Mouse (Mus musculus): ENCODE data around the gene Dok5. TPM values are rescaled to one million over a fixed set of nuclear protein-coding genes. Genes with fewer than 3 reads are reported as not detected.

Dok5 gene
- polyA plus RNA-seq, 1 experiment from 2014 or later, result 23.5 TPM

- Histone ChIP-seq H3K9ac (ENCODE audit: low read length) (no peak overlapping the region), H3K4me3 (ENCODE audit: low read depth, low read length) (no peak overlapping the region), H3K27me3 (ENCODE audit: control insufficient read depth, insufficient read depth, low read length) (no peaks in the 10 kb centered on the region), H3K4me1 (ENCODE audit: control insufficient read depth, insufficient read depth, low read length) (0 out of 2 replicates have a peak, but pooled peaks cover 3% of the 10 kb centered on the region), H3K4me2 (ENCODE audit: low read depth) (no peak overlapping the region), H3K9me3 (ENCODE audit: control insufficient read depth, low read length) (0 out of 2 replicates have a peak, but pooled peaks cover 3% of the 10 kb centered on the region), H3K27ac (ENCODE audit: low read depth, low read length) (no peak overlapping the region), H3K36me3 (ENCODE audit: control insufficient read depth, insufficient read depth, low read length) (no peaks in the 10 kb centered on the region)
- DNase-seq (ENCODE audit: low spot score) (no peak), ATAC-seq (ENCODE audit: insufficient read depth, low FRiP score, low TSS enrichment) (no peak)
- 88% methylated on average over 3 of the region's 3 CpGs for WGBS
Measured at GRCm38 (mm10) chr2:170795242-170795641, 63.6 kb downstream of the Dok5 start.

DNA sequence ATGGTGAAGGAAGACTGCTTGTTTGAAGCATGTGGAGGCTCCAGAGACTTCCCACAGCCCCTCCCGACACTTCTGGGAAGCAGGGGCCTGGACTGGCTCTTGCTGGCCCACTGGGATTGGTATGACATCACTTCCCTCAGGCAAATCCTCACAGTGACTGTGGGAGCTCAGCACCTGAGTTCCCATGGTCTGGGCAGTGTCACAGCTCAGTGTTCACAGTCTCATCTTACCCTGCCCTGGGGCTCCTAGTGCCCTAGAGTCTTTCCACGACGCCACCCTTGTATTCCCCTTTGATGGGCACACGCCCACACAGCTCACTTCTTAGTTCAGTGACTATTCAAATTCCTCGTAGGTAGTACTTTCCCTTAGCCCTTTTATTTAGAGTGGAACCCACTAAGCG lies 71.4 kb downstream of the Dok5 start:
- Histone ChIP-seq H3K9me3 (ENCODE audit: control insufficient read depth, low read length) (no peaks in the 10 kb centered on the region), H3K27ac (ENCODE audit: low read depth, low read length) (no peak overlapping the region), H3K9ac (ENCODE audit: low read length) (no peak overlapping the region), H3K4me2 (ENCODE audit: low read depth) (no peak overlapping the region), H3K4me1 (ENCODE audit: control insufficient read depth, insufficient read depth, low read length) (peaks cover 5% of the 10 kb centered on the region; the same call in 1 of the 2 replicates), H3K4me3 (ENCODE audit: low read depth, low read length) (no peak overlapping the region), H3K27me3 (ENCODE audit: control insufficient read depth, insufficient read depth, low read length) (no peaks in the 10 kb centered on the region), H3K36me3 (ENCODE audit: control insufficient read depth, insufficient read depth, low read length) (no peaks in the 10 kb centered on the region)
- DNase-seq (ENCODE audit: low spot score), result no peak
- no peak for ATAC-seq (ENCODE audit: insufficient read depth, low FRiP score, low TSS enrichment)
- 79% methylated on average over 6 of the region's 6 CpGs for WGBS

DNA sequence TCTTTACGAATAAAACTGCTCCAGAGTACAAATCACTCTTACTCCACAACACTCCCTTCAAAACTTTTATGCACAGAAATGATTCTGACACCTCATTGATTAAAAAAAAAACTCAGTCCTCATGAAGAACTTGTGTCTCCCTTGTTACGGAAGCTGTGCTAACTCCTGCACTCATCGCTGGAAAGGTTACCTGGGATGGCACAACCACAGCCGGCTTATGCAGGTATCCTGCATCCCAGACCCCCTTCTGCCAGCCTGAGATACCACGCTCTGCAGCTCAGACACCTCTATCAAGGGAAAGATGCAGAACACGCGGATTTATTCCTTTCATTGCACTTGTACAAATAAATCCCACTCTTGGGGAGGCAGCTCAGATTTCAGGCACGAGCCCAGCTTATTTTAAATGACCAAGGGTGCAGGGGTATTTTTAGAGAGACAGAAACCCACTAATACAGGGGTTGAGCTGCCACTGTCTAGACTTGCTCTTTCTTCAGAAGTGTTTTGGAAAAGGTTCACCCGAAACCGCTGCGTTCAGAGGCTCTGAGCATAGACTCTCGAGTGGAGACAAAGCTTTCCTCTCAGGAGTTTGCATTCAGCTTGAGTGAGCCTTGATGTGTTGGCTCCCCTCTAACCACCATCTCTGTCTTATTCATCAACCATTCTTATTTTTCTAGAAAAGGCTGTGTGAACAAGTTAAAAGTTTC lies 76.1 kb downstream of the Dok5 start:
- H3K4me1 ChIP-seq (ENCODE audit: control insufficient read depth, insufficient read depth, low read length), result peaks cover 12% of the 10 kb centered on the region
- no peaks in the 10 kb centered on the region for H3K27me3 ChIP-seq (ENCODE audit: control insufficient read depth, insufficient read depth, low read length)
- 0 out of 2 replicates have a peak, but pooled peaks have one; percentile 11 for ATAC-seq (ENCODE audit: insufficient read depth, low FRiP score, low TSS enrichment)
- H3K9ac ChIP-seq (ENCODE audit: low read length), result no peak overlapping the region
- H3K4me3 ChIP-seq (ENCODE audit: low read depth, low read length), result no peak overlapping the region
- H3K27ac ChIP-seq (ENCODE audit: low read depth, low read length), result peak overlapping the region; percentile 35; the same call in 1 of the 2 replicates
- no peak overlapping the region for H3K4me2 ChIP-seq (ENCODE audit: low read depth)
- 60% methylated on average over 12 of the region's 12 CpGs for WGBS
- H3K36me3 ChIP-seq (ENCODE audit: control insufficient read depth, insufficient read depth, low read length), result no peaks in the 10 kb centered on the region
- no peaks in the 10 kb centered on the region for H3K9me3 ChIP-seq (ENCODE audit: control insufficient read depth, low read length)
- DNase-seq (ENCODE audit: low spot score), result no peak

GRCm38 (mm10) chr2:170808259-170808789 lies 76.7 kb downstream of the Dok5 start:
- Histone ChIP-seq H3K4me2 (ENCODE audit: low read depth) (no peak overlapping the region), H3K4me1 (ENCODE audit: control insufficient read depth, insufficient read depth, low read length) (peaks cover 12% of the 10 kb centered on the region), H3K4me3 (ENCODE audit: low read depth, low read length) (no peak overlapping the region), H3K9me3 (ENCODE audit: control insufficient read depth, low read length) (no peaks in the 10 kb centered on the region), H3K36me3 (ENCODE audit: control insufficient read depth, insufficient read depth, low read length) (no peaks in the 10 kb centered on the region), H3K27ac (ENCODE audit: low read depth, low read length) (no peak overlapping the region), H3K9ac (ENCODE audit: low read length) (no peak overlapping the region), H3K27me3 (ENCODE audit: control insufficient read depth, insufficient read depth, low read length) (no peaks in the 10 kb centered on the region)
- ATAC-seq (ENCODE audit: insufficient read depth, low FRiP score, low TSS enrichment), result peak; percentile 13; the same call in 1 of the 2 replicates
- 53% methylated on average over 10 of the region's 10 CpGs for WGBS
- no peak for DNase-seq (ENCODE audit: low spot score)

- H3K9me3 ChIP-seq (ENCODE audit: control insufficient read depth, low read length), result no peaks in the 10 kb centered on the region
- WGBS, result 65% methylated on average over 9 of the region's 9 CpGs
- ATAC-seq (ENCODE audit: insufficient read depth, low FRiP score, low TSS enrichment) (no peak), DNase-seq (ENCODE audit: low spot score) (no peak)
- no peak overlapping the region for H3K4me3 ChIP-seq (ENCODE audit: low read depth, low read length)
- H3K4me2 ChIP-seq (ENCODE audit: low read depth), result no peak overlapping the region
- no peaks in the 10 kb centered on the region for H3K36me3 ChIP-seq (ENCODE audit: control insufficient read depth, insufficient read depth, low read length)
- H3K27ac ChIP-seq (ENCODE audit: low read depth, low read length), result no peak overlapping the region
- H3K9ac ChIP-seq (ENCODE audit: low read length), result no peak overlapping the region
- no peaks in the 10 kb centered on the region for H3K27me3 ChIP-seq (ENCODE audit: control insufficient read depth, insufficient read depth, low read length)
- peaks cover 12% of the 10 kb centered on the region for H3K4me1 ChIP-seq (ENCODE audit: control insufficient read depth, insufficient read depth, low read length)
Measured at GRCm38 (mm10) chr2:170811356-170811755, 79.7 kb downstream of the Dok5 start.

DNA sequence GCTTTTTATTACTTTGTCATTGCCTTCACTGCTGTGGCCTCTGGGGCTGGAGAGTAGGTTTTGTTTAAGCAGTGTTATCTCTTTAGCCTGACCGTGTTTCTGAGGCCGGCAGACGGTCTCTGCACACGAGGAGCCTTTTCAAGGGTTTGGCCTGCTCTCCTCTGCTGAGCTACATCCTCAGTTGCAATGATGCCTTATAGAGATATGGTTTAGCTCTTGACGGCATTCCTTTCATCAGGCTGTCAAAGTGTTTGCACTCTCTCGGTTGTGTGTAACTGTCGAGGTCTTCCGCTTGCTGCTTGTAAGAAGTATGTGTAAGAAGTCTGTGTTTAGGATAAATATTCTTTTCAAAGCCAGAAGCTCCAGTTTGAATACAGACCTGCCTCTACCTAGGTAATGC lies 84.7 kb downstream of the Dok5 start:
- no peaks in the 10 kb centered on the region for H3K4me1 ChIP-seq (ENCODE audit: control insufficient read depth, insufficient read depth, low read length)
- no peak overlapping the region for H3K4me2 ChIP-seq (ENCODE audit: low read depth)
- ATAC-seq (ENCODE audit: insufficient read depth, low FRiP score, low TSS enrichment) (no peak), DNase-seq (ENCODE audit: low spot score) (no peak)
- no peak overlapping the region for H3K9ac ChIP-seq (ENCODE audit: low read length)
- no peaks in the 10 kb centered on the region for H3K27me3 ChIP-seq (ENCODE audit: control insufficient read depth, insufficient read depth, low read length)
- no peaks in the 10 kb centered on the region for H3K36me3 ChIP-seq (ENCODE audit: control insufficient read depth, insufficient read depth, low read length)
- no peak overlapping the region for H3K27ac ChIP-seq (ENCODE audit: low read depth, low read length)
- no peaks in the 10 kb centered on the region for H3K9me3 ChIP-seq (ENCODE audit: control insufficient read depth, low read length)
- no peak overlapping the region for H3K4me3 ChIP-seq (ENCODE audit: low read depth, low read length)
- 79% methylated on average over 8 of the region's 8 CpGs for WGBS

DNA sequence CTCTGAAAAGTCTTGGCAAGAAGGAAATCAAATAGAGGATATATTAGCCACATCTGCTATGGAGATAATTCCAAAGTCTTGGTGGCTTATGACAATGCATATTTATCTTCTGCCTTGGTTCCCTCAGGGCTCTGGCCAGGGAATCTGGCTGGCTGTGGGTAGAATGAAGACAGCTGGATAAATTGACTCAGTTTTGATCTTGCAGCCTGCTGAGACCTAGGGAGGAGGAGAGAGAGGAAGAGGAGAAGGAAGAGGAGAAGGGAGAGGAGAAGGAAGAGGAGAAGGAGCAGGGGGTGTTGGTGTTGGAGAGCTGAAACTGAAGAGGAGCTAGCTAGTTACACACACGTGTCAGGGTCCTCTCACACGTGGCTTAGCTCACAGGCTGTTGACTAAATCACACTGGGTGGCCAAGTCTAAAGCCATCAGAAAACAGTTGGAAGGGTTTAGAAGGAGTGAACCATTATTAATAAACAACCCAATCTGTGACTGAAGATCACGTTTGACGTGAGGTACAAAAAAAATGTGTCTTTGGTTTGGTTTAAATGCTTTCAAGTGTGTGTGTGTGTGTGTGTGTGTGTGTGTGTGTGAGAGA lies 85.6 kb downstream of the Dok5 start:
- 72% methylated on average over 4 of the region's 4 CpGs for WGBS
- no peak overlapping the region for H3K4me3 ChIP-seq (ENCODE audit: low read depth, low read length)

GRCm38 (mm10) chr2:170826821-170827441 lies 95.3 kb downstream of the Dok5 start:
- Histone ChIP-seq H3K9me3 (ENCODE audit: control insufficient read depth, low read length) (no peaks in the 10 kb centered on the region), H3K36me3 (ENCODE audit: control insufficient read depth, insufficient read depth, low read length) (no peaks in the 10 kb centered on the region), H3K4me1 (ENCODE audit: control insufficient read depth, insufficient read depth, low read length) (no peaks in the 10 kb centered on the region), H3K4me2 (ENCODE audit: low read depth) (no peak overlapping the region), H3K27ac (ENCODE audit: low read depth, low read length) (no peak overlapping the region), H3K27me3 (ENCODE audit: control insufficient read depth, insufficient read depth, low read length) (no peaks in the 10 kb centered on the region), H3K9ac (ENCODE audit: low read length) (no peak overlapping the region), H3K4me3 (ENCODE audit: low read depth, low read length) (no peak overlapping the region)
- peak; percentile 56 for DNase-seq (ENCODE audit: low spot score)
- no peak for ATAC-seq (ENCODE audit: insufficient read depth, low FRiP score, low TSS enrichment)
- WGBS, result 53% methylated on average over 17 of the region's 17 CpGs

More for the DNA sequence above, 85.6 kb downstream of the Dok5 start:
- H3K36me3 ChIP-seq (ENCODE audit: control insufficient read depth, insufficient read depth, low read length), result no peaks in the 10 kb centered on the region
- H3K27me3 ChIP-seq (ENCODE audit: control insufficient read depth, insufficient read depth, low read length), result no peaks in the 10 kb centered on the region
- no peak overlapping the region for H3K9ac ChIP-seq (ENCODE audit: low read length)
- H3K4me1 ChIP-seq (ENCODE audit: control insufficient read depth, insufficient read depth, low read length), result no peaks in the 10 kb centered on the region
- DNase-seq (ENCODE audit: low spot score) (no peak), ATAC-seq (ENCODE audit: insufficient read depth, low FRiP score, low TSS enrichment) (no peak)
- H3K27ac ChIP-seq (ENCODE audit: low read depth, low read length), result no peak overlapping the region
- H3K9me3 ChIP-seq (ENCODE audit: control insufficient read depth, low read length), result no peaks in the 10 kb centered on the region
- no peak overlapping the region for H3K4me2 ChIP-seq (ENCODE audit: low read depth)

Measured in neural tube, embryonic 11.5 days (tissue).